Mouse (Mus musculus): ENCODE results near the gene Crtap. TPM values are rescaled to one million over a fixed set of nuclear protein-coding genes. Genes with fewer than 3 reads are reported as not detected.
"Not testable (repeated sequence)": the region's sequence is repeated elsewhere in the genome, so short reads cannot be mapped to it uniquely, and the experiment has no call there.

The Crtap gene
- polyA plus RNA-seq, 1 experiment from 2014 or later, result 63.4 TPM

GRCm38 (mm10) chr9:114380881-114381733, 9.4 kb downstream of the Crtap start:
- Histone ChIP-seq H3K4me1 (ENCODE audit: control insufficient read depth, insufficient read depth, low read length) (no peaks in the 10 kb centered on the region), H3K9me3 (replicated peaks; ENCODE audit: control insufficient read depth, low read length) (no peaks in the 10 kb centered on the region), H3K36me3 (replicated peaks; ENCODE audit: control insufficient read depth, insufficient read depth, low read depth, low read length) (no peaks in the 10 kb centered on the region), H3K4me3 (ENCODE audit: low read depth, low read length) (no peak overlapping the region), H3K9ac (replicated peaks; ENCODE audit: low read length) (no peak overlapping the region), H3K27ac (replicated peaks; ENCODE audit: low read depth, low read length) (no peak overlapping the region), H3K4me2 (ENCODE audit: low read depth, low read length) (no peak overlapping the region), H3K27me3 (ENCODE audit: control insufficient read depth, insufficient read depth, low read length) (no peaks in the 10 kb centered on the region)
- peak; percentile 68; the same call in 1 of the 2 replicates for ATAC-seq (replicated peaks; ENCODE audit: insufficient number of reproducible peaks, low FRiP score, low TSS enrichment, low read depth)
- peak; percentile 81 for DNase-seq (ENCODE audit: low spot score)
- WGBS, result 67% methylated on average over 17 of the region's 17 CpGs

DNA sequence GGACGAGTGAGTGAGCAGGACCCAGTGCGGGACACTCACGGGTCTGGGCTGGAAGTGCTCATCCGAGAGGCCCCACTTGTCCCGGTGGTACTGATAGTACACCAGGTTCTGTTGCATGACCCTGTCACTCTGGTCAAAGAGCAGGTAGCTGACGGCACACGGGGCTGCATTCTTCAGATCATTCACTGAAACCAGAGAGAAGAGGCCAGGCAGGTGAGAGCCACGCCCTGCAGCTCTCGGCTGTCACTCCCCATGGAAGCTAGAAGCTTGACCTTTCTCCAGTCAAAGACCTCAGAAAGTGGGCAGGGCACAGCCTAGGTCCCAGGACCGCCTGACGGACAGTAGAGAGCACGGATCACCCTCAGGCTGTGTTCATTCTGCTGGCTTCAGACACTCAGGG, 10.6 kb downstream of the Crtap start:
- Histone ChIP-seq H3K4me2 (ENCODE audit: low read depth, low read length) (no peak overlapping the region), H3K9ac (replicated peaks; ENCODE audit: low read length) (no peak overlapping the region; the same call in 1 of the 2 replicates), H3K36me3 (replicated peaks; ENCODE audit: control insufficient read depth, insufficient read depth, low read depth, low read length) (no peaks in the 10 kb centered on the region), H3K4me1 (ENCODE audit: control insufficient read depth, insufficient read depth, low read length) (no peaks in the 10 kb centered on the region), H3K27me3 (ENCODE audit: control insufficient read depth, insufficient read depth, low read length) (no peaks in the 10 kb centered on the region), H3K4me3 (ENCODE audit: low read depth, low read length) (no peak overlapping the region), H3K9me3 (replicated peaks; ENCODE audit: control insufficient read depth, low read length) (no peaks in the 10 kb centered on the region), H3K27ac (replicated peaks; ENCODE audit: low read depth, low read length) (no peak overlapping the region)
- DNase-seq (ENCODE audit: low spot score), result no peak
- 78% methylated on average over 12 of the region's 12 CpGs for whole genome bisulfite sequencing
- no peak for ATAC-seq (replicated peaks; ENCODE audit: insufficient number of reproducible peaks, low FRiP score, low TSS enrichment, low read depth)

- H3K4me3 ChIP-seq (ENCODE audit: low read depth, low read length), result no peak overlapping the region
- no peak for ATAC-seq (replicated peaks; ENCODE audit: insufficient number of reproducible peaks, low FRiP score, low TSS enrichment, low read depth)
- no peak overlapping the region for H3K27ac ChIP-seq (replicated peaks; ENCODE audit: low read depth, low read length)
- H3K9ac ChIP-seq (replicated peaks; ENCODE audit: low read length), result no peak overlapping the region
- H3K36me3 ChIP-seq (replicated peaks; ENCODE audit: control insufficient read depth, insufficient read depth, low read depth, low read length), result no peaks in the 10 kb centered on the region
- no peaks in the 10 kb centered on the region for H3K4me1 ChIP-seq (ENCODE audit: control insufficient read depth, insufficient read depth, low read length)
- WGBS, result 92% methylated on average over 10 of the region's 10 CpGs
- no peaks in the 10 kb centered on the region for H3K27me3 ChIP-seq (ENCODE audit: control insufficient read depth, insufficient read depth, low read length)
- no peaks in the 10 kb centered on the region for H3K9me3 ChIP-seq (replicated peaks; ENCODE audit: control insufficient read depth, low read length)
- no peak for DNase-seq (ENCODE audit: low spot score)
- no peak overlapping the region for H3K4me2 ChIP-seq (ENCODE audit: low read depth, low read length)
Observed at GRCm38 (mm10) chr9:114377168-114377567, 13.3 kb downstream of the Crtap start.

DNA sequence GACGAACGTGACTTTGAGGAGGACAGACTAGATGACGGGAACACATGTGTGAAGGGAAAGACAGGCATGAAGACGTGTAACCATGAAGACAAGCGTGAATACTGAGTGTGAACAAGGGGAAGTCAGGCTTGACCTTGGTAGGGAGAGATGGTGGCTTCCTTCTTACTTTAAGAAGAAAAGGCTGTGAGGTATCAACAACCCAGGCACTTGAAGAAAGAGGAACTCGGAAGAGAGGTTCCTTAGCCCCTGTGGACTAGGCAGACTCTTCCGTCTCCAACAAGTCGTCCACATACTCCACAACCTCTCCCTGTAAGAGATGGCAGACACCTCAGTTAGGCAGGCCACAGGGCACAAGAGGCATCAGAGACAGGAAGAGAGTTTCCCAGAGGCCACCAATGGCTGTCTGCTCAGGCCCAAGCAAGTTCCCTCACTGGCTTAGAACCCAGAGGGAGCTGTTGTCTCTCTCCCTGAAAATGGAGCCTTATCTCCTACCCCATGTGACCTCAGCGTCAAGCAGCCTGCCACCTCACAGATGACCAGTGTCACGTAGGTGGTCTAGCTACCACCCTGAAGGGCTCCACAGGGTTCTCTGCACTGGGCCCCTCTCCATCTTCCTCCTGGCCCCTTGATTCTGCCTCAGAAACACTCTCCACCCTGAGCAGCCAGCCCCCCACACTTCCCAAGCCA, 15.1 kb downstream of the Crtap start:
- ATAC-seq (replicated peaks; ENCODE audit: insufficient number of reproducible peaks, low FRiP score, low TSS enrichment, low read depth) (no peak), DNase-seq (ENCODE audit: low spot score) (no peak)
- Histone ChIP-seq H3K27ac (replicated peaks; ENCODE audit: low read depth, low read length) (no peak overlapping the region), H3K27me3 (ENCODE audit: control insufficient read depth, insufficient read depth, low read length) (no peaks in the 10 kb centered on the region), H3K9ac (replicated peaks; ENCODE audit: low read length) (no peak overlapping the region), H3K4me2 (ENCODE audit: low read depth, low read length) (no peak overlapping the region), H3K9me3 (replicated peaks; ENCODE audit: control insufficient read depth, low read length) (no peaks in the 10 kb centered on the region), H3K36me3 (replicated peaks; ENCODE audit: control insufficient read depth, insufficient read depth, low read depth, low read length) (no peaks in the 10 kb centered on the region), H3K4me1 (ENCODE audit: control insufficient read depth, insufficient read depth, low read length) (no peaks in the 10 kb centered on the region), H3K4me3 (ENCODE audit: low read depth, low read length) (no peak overlapping the region)
- 92% methylated on average over 10 of the region's 10 CpGs for WGBS

DNA sequence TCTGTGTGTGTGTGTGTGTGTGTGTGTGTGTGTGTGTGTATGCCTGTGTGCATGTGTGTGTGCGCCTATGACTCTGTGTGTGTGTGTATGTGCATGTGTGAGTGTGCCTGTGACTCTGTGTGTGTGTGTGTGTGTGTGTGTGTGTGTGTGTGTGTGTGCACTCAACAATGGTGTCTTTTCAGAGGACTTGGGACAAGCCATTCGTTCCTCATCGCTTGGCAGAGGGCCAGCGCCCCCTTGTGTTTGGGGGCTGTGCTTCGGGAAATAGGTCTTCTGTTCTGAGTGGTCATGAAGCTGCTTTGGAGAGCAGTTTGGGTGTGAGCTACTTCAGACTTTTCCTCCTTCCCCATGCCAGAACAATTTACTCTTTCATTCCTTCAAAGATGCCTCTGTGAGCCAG, 18.8 kb downstream of the Crtap start:
- not testable (repeated sequence) for H3K4me2 ChIP-seq (ENCODE audit: low read depth, low read length); ATAC-seq (replicated peaks; ENCODE audit: insufficient number of reproducible peaks, low FRiP score, low TSS enrichment, low read depth); DNase-seq (ENCODE audit: low spot score); H3K27me3 ChIP-seq (ENCODE audit: control insufficient read depth, insufficient read depth, low read length); H3K9me3 ChIP-seq (replicated peaks; ENCODE audit: control insufficient read depth, low read length); H3K27ac ChIP-seq (replicated peaks; ENCODE audit: low read depth, low read length); H3K36me3 ChIP-seq (replicated peaks; ENCODE audit: control insufficient read depth, insufficient read depth, low read depth, low read length); H3K9ac ChIP-seq (replicated peaks; ENCODE audit: low read length); H3K4me1 ChIP-seq (ENCODE audit: control insufficient read depth, insufficient read depth, low read length); H3K4me3 ChIP-seq (ENCODE audit: low read depth, low read length)
- WGBS, result 34% methylated on average over 5 of the region's 5 CpGs

GRCm38 (mm10) chr9:114369389-114369788, 21.1 kb downstream of the Crtap start:
- 63% methylated on average over 5 of the region's 5 CpGs for WGBS

GRCm38 (mm10) chr9:114368471-114368858, 22.0 kb downstream of the Crtap start:
- Histone ChIP-seq H3K4me2 (ENCODE audit: low read depth, low read length) (peak overlapping the region; percentile 84), H3K4me1 (ENCODE audit: control insufficient read depth, insufficient read depth, low read length) (no peaks in the 10 kb centered on the region), H3K9ac (replicated peaks; ENCODE audit: low read length) (peak overlapping the region; percentile 68), H3K9me3 (replicated peaks; ENCODE audit: control insufficient read depth, low read length) (no peaks in the 10 kb centered on the region), H3K36me3 (replicated peaks; ENCODE audit: control insufficient read depth, insufficient read depth, low read depth, low read length) (no peaks in the 10 kb centered on the region), H3K27ac (replicated peaks; ENCODE audit: low read depth, low read length) (no peak overlapping the region), H3K27me3 (ENCODE audit: control insufficient read depth, insufficient read depth, low read length) (no peaks in the 10 kb centered on the region), H3K4me3 (ENCODE audit: low read depth, low read length) (peak overlapping the region; percentile 50)
- DNase-seq (ENCODE audit: low spot score) (no peak), ATAC-seq (replicated peaks; ENCODE audit: insufficient number of reproducible peaks, low FRiP score, low TSS enrichment, low read depth) (no peak)
- 15% methylated on average over 12 of the region's 12 CpGs for WGBS

More at GRCm38 (mm10) chr9:114369389-114369788, 21.1 kb downstream of the Crtap start:
- not testable (repeated sequence) for H3K36me3 ChIP-seq (replicated peaks; ENCODE audit: control insufficient read depth, insufficient read depth, low read depth, low read length); H3K4me2 ChIP-seq (ENCODE audit: low read depth, low read length); H3K9me3 ChIP-seq (replicated peaks; ENCODE audit: control insufficient read depth, low read length); H3K4me3 ChIP-seq (ENCODE audit: low read depth, low read length); H3K27me3 ChIP-seq (ENCODE audit: control insufficient read depth, insufficient read depth, low read length); H3K27ac ChIP-seq (replicated peaks; ENCODE audit: low read depth, low read length); H3K9ac ChIP-seq (replicated peaks; ENCODE audit: low read length); ATAC-seq (replicated peaks; ENCODE audit: insufficient number of reproducible peaks, low FRiP score, low TSS enrichment, low read depth); H3K4me1 ChIP-seq (ENCODE audit: control insufficient read depth, insufficient read depth, low read length)
- peak; percentile 35 for DNase-seq (ENCODE audit: low spot score)
